Mouse (Mus musculus) stomach, embryonic 15.5 days (tissue): ENCODE data around the gene Cdk14. TPM values are rescaled to one million over a fixed set of nuclear protein-coding genes. Genes with fewer than 3 reads are reported as not detected.

Experiments used
- ATAC-seq: fragments of 200-750 bp; cut with Nextera tagmentation; 2 replicates; pipeline ENCODE4 v1.8.0; 2017; ENCODE audit warnings: low read depth, moderate number of reproducible peaks, moderate TSS enrichment; ENCODE audit not compliant: insufficient read depth, low FRiP score
- H3K27ac ChIP-seq: fragments of 300-500 bp; sonication (generic); 2 replicates; pipeline ENCODE4 v1.5.1; 2015; ENCODE audit warnings: mild to moderate bottlenecking, inconsistent platforms
- H3K27me3 ChIP-seq: fragments of 300-500 bp; sonication (generic); replicated peaks from 2 replicates; pipeline ENCODE4 v1.6.1; 2015; ENCODE audit warnings: inconsistent platforms
- H3K36me3 ChIP-seq: fragments of 300-500 bp; sonication (generic); 2 replicates; pipeline ENCODE4 v1.6.1; 2015; ENCODE audit warnings: inconsistent platforms
- H3K4me1 ChIP-seq: fragments of 300-500 bp; sonication (generic); 2 replicates; pipeline ENCODE4 v1.6.1; 2015; ENCODE audit warnings: inconsistent platforms
- H3K4me2 ChIP-seq: fragments of 300-500 bp; sonication (generic); 2 replicates; pipeline ENCODE4 v1.6.1; 2015; ENCODE audit warnings: mild to moderate bottlenecking, inconsistent platforms
- H3K4me3 ChIP-seq: fragments of 300-500 bp; sonication (generic); replicated peaks from 2 replicates; pipeline ENCODE4 v1.5.1; 2015; ENCODE audit warnings: inconsistent platforms
- H3K9ac ChIP-seq: fragments of 300-500 bp; sonication (generic); 2 replicates; pipeline ENCODE4 v1.6.1; 2015; ENCODE audit warnings: inconsistent platforms
- H3K9me3 ChIP-seq: fragments of 300-500 bp; sonication (generic); 2 replicates; pipeline ENCODE4 v1.6.1; 2016; ENCODE audit warnings: inconsistent platforms
- WGBS: fragments of 180-500 bp; shearing (Covaris S2); methylation state at CpG from one replicate; pipeline ENCODE4 v1.1.7; 2015; 5-methylcytosine and 5-hydroxymethylcytosine counted together
- polyA plus RNA-seq: library from polyadenylated mRNA; unstranded; fragments of >200 nt; fragmentation: Nextera tagmentation; extraction: Ambion mirVana; gene quantifications from 2 replicates; pipeline ENCODE4 v1.2.1, GENCODE M21; 2015

Cdk14 gene
- 18.1 and 18.8 TPM in 2 replicates for polyA plus RNA-seq

- no peaks in the 10 kb centered on the region for H3K27me3 ChIP-seq
- 0 out of 2 replicates have a peak, but pooled peaks cover 3% of the 10 kb centered on the region for H3K4me1 ChIP-seq
- H3K4me3 ChIP-seq = no peak within 1 kb of the TSS
- 0 out of 2 replicates have a peak within 1 kb of the TSS, but pooled peaks have one; percentile 10 for H3K27ac ChIP-seq
- ATAC-seq = no peak
- H3K36me3 ChIP-seq = no peaks in the 10 kb centered on the region
- no peak within 1 kb of the TSS for H3K9ac ChIP-seq
- 75% methylated on average over 9 of the region's 9 CpGs for WGBS
- H3K4me2 ChIP-seq = no peak within 1 kb of the TSS
- no peaks in the 10 kb centered on the region for H3K9me3 ChIP-seq
Measured at GRCm38 (mm10) chr5:5419992-5420455, at the start of gene Cdk14. Cdk14 (minus strand) TSS chr5:5420312.

DNA sequence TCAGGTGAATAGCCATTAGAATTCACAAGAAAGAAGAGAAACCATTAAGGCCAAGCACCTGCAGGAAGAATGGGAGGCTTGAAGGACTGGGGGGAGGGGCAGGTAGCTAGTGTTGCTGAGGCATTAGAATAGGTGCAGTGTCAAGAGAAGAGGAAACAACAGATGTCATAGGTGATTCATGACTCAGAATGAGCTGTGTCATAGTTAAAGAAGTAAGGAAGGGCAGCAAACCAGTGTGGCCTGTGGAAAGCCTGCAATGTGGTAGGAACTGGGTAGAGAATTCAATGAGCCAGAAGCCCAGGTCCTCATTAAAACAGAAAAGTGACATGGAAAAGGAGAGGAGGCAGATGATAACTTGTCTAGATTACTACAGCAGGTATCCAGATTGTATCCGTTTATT lies 45.1 kb upstream of the Cdk14 start:
- ATAC-seq = no peak
- Histone ChIP-seq H3K4me1 (no peaks in the 10 kb centered on the region), H3K27me3 (no peaks in the 10 kb centered on the region), H3K9me3 (no peaks in the 10 kb centered on the region), H3K9ac (no peak overlapping the region), H3K36me3 (no peaks in the 10 kb centered on the region), H3K4me3 (no peak overlapping the region), H3K4me2 (no peak overlapping the region), H3K27ac (no peak overlapping the region)
- WGBS = 70% methylated on average over 1 of the region's 1 CpGs

DNA sequence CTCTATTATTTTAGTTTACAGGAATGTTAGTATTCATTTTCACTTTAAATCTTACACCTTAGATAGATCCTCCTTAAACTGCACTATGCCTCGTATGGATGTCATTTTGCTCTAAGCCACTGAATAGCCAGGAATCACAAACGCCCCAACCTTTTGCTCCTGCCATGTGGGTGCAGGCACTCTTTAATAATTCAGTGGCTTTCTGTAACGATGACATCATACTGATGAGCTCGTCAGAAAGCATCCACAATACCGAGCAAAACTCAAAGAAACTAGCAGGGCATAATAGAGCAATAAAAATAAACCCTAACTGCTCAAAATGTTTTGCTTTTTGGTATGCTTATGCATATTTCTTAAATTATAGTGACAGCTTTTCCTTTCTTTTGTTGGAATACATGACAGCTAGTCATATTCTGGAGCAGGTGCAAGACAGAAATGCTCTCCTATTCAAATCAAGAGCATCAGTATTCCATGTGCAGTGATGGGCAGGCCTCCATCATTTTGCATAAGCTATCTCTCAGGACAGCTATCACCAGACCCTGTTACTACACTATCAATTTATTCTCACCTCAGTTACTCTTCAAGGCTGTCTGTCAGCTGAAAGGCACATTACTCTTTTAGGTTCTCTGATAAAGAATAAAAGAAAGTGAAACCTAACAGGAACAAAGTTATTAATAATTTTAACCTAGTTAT lies 11.8 kb upstream of the Cdk14 start:
- H3K27me3 ChIP-seq = no peaks in the 10 kb centered on the region
- no peaks in the 10 kb centered on the region for H3K4me1 ChIP-seq
- 58% methylated on average over 5 of the region's 5 CpGs for WGBS
- ATAC-seq = no peak
- H3K36me3 ChIP-seq = no peaks in the 10 kb centered on the region
- H3K4me3 ChIP-seq = no peak overlapping the region
- H3K9me3 ChIP-seq = no peaks in the 10 kb centered on the region
- H3K4me2 ChIP-seq = no peak overlapping the region
- H3K27ac ChIP-seq = no peak overlapping the region
- no peak overlapping the region for H3K9ac ChIP-seq

- no peak overlapping the region for H3K4me2 ChIP-seq
- H3K27me3 ChIP-seq = no peaks in the 10 kb centered on the region
- no peaks in the 10 kb centered on the region for H3K9me3 ChIP-seq
- H3K4me1 ChIP-seq = 0 out of 2 replicates have a peak, but pooled peaks cover 3% of the 10 kb centered on the region
- no peak overlapping the region for H3K4me3 ChIP-seq
- ATAC-seq = no peak
- WGBS = 46% methylated on average over 6 of the region's 6 CpGs
- H3K27ac ChIP-seq = peak overlapping the region; percentile 70
- no peaks in the 10 kb centered on the region for H3K36me3 ChIP-seq
- H3K9ac ChIP-seq = no peak overlapping the region
Measured at GRCm38 (mm10) chr5:5423723-5424171, 3.6 kb upstream of the Cdk14 start.

GRCm38 (mm10) chr5:5423081-5423480 lies 3.0 kb upstream of the Cdk14 start:
- peak overlapping the region; percentile 16; the same call in 1 of the 2 replicates for H3K27ac ChIP-seq
- no peak for ATAC-seq

GRCm38 (mm10) chr5:5421439-5421838 lies 1.3 kb upstream of the Cdk14 start:
- no peaks in the 10 kb centered on the region for H3K36me3 ChIP-seq
- no peaks in the 10 kb centered on the region for H3K9me3 ChIP-seq
- H3K4me2 ChIP-seq = no peak overlapping the region
- H3K27me3 ChIP-seq = no peaks in the 10 kb centered on the region
- 0 out of 2 replicates have a peak, but pooled peaks cover 3% of the 10 kb centered on the region for H3K4me1 ChIP-seq
- no peak overlapping the region for H3K9ac ChIP-seq
- H3K27ac ChIP-seq = no peak overlapping the region
- 93% methylated on average over 2 of the region's 2 CpGs for WGBS
- no peak overlapping the region for H3K4me3 ChIP-seq
- no peak for ATAC-seq

More at GRCm38 (mm10) chr5:5423081-5423480, 3.0 kb upstream of the Cdk14 start:
- 79% methylated on average over 4 of the region's 4 CpGs for WGBS
- H3K27me3 ChIP-seq = no peaks in the 10 kb centered on the region
- H3K4me1 ChIP-seq = 0 out of 2 replicates have a peak, but pooled peaks cover 3% of the 10 kb centered on the region
- no peak overlapping the region for H3K4me3 ChIP-seq
- no peaks in the 10 kb centered on the region for H3K36me3 ChIP-seq
- H3K9ac ChIP-seq = no peak overlapping the region
- no peaks in the 10 kb centered on the region for H3K9me3 ChIP-seq
- H3K4me2 ChIP-seq = no peak overlapping the region

DNA sequence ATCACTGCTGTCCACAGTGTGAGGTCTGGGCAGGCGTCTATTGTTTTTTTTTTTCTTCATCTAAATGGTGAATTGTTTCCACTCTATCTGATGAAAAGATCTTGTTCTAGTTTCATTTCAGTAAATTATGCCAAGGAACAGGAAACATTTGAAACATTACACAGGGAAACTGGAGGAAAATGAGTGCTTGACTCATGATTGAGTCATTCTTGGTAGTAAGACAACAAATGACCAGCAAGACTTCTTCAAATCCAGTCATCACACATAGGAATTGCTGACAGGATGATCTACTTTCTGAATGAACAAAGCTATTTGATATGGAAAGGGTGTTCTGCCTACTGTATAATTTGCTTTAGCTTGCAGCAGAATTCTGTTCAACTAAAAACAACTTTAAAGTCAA lies 859 bp downstream of the Cdk14 start:
- 0 out of 2 replicates have a peak, but pooled peaks cover 3% of the 10 kb centered on the region for H3K4me1 ChIP-seq
- H3K4me2 ChIP-seq = no peak overlapping the region
- H3K9me3 ChIP-seq = no peaks in the 10 kb centered on the region
- 66% methylated on average over 1 of the region's 1 CpGs for WGBS
- H3K9ac ChIP-seq = no peak overlapping the region
- no peaks in the 10 kb centered on the region for H3K27me3 ChIP-seq
- no peak for ATAC-seq
- H3K36me3 ChIP-seq = no peaks in the 10 kb centered on the region
- no peak overlapping the region for H3K4me3 ChIP-seq
- H3K27ac ChIP-seq = 0 out of 2 replicates have a peak overlapping the region, but pooled peaks have one; percentile 10

DNA sequence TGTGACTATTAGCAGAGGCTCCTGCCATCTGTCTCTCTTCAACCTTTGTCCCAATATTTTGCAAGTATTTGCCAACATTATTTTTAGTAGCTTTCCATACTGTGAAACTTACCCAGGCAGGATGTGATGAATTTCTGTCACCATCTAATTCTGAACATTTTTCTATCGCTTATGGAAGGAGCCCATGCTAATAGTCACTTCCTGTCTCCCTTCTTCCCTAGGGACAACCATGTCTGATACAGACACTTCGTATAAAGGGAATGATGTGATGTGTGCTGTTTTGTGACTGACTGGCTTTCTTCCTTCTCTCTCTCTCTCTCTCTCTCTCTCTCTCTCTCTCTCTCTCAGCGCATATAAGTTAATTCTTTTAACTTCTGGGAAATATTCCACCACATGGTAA lies 5.3 kb downstream of the Cdk14 start:
- Histone ChIP-seq H3K36me3 (no peaks in the 10 kb centered on the region), H3K9ac (no peak overlapping the region), H3K27me3 (no peaks in the 10 kb centered on the region), H3K4me2 (no peak overlapping the region), H3K27ac (no peak overlapping the region), H3K4me3 (no peak overlapping the region), H3K9me3 (no peaks in the 10 kb centered on the region), H3K4me1 (no peaks in the 10 kb centered on the region)
- 61% methylated on average over 3 of the region's 3 CpGs for WGBS
- no peak for ATAC-seq

GRCm38 (mm10) chr5:5411886-5412285 lies 8.2 kb downstream of the Cdk14 start:
- WGBS = 42% methylated on average over 2 of the region's 2 CpGs
- Histone ChIP-seq H3K4me3 (no peak overlapping the region), H3K9me3 (no peaks in the 10 kb centered on the region), H3K9ac (no peak overlapping the region), H3K27ac (no peak overlapping the region), H3K36me3 (no peaks in the 10 kb centered on the region), H3K4me1 (no peaks in the 10 kb centered on the region), H3K27me3 (no peaks in the 10 kb centered on the region), H3K4me2 (no peak overlapping the region)
- ATAC-seq = no peak

DNA sequence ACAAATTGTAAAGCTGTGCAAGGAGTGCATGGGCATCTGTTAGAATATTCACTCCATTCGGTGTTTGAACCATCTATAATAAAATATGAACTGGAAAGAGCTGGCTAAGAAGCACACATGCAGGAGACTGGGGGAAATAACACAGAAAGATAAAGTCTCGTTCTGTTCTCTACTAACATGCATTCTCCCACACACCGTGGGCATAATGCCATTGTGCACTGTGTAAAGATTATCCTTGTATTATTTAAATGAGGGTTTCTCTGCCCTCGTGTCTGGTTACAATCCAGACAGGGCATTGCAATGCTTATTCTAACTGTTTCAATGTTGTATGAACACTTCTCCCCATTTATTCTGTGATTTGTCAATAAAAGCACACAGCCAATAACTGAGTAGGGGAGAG lies 18.1 kb downstream of the Cdk14 start:
- Histone ChIP-seq H3K4me1 (no peaks in the 10 kb centered on the region), H3K27me3 (no peaks in the 10 kb centered on the region), H3K9ac (no peak overlapping the region), H3K36me3 (no peaks in the 10 kb centered on the region), H3K27ac (no peak overlapping the region), H3K4me2 (no peak overlapping the region), H3K9me3 (no peaks in the 10 kb centered on the region), H3K4me3 (no peak overlapping the region)
- WGBS = 62% methylated on average over 4 of the region's 4 CpGs
- no peak for ATAC-seq

DNA sequence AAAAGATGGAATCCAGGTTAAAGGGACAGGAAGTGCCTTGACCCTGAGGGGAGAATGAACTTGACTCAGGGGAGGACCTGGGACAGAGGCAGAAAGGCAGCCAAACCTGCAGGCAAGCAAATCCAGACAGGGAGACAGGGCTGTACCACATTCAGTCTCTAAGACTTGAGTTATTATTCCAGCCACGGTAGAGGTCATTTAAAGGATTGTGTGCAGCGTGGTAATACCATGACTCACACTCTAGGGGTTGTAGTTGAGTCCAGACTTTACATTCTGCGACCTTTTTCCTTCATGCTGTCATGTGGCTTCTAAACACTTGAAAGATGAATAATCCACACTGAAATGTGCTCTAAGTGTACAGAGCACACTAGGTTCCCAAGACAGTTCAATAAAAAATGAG lies 27.3 kb downstream of the Cdk14 start:
- Histone ChIP-seq H3K4me2 (no peak overlapping the region), H3K27me3 (no peaks in the 10 kb centered on the region), H3K9me3 (no peaks in the 10 kb centered on the region), H3K4me1 (no peaks in the 10 kb centered on the region), H3K27ac (no peak overlapping the region), H3K9ac (no peak overlapping the region), H3K4me3 (no peak overlapping the region), H3K36me3 (no peaks in the 10 kb centered on the region)
- ATAC-seq = no peak
- 19% methylated on average over 3 of the region's 3 CpGs for WGBS
